Mouse (Mus musculus): ENCODE results near the gene Acsl4.

- TF ChIP-seq NRF1 (IDR thresholded peaks at IDR 0.05; ENCODE audit: low read depth, low read length) = no peak
- no peak for TF ChIP-seq POLR2A (IDR thresholded peaks at IDR 0.05; ENCODE audit: low read depth, low read length)
- TF ChIP-seq MYC (IDR thresholded peaks at IDR 0.05; ENCODE audit: low read depth, low read length) = no peak
- no peak for TF ChIP-seq EP300 (IDR thresholded peaks at IDR 0.05; ENCODE audit: low read length)
- no peak for TF ChIP-seq CTCF (conservative IDR thresholded peaks at IDR 0.05 in 1 of 2, IDR thresholded peaks at IDR 0.05 in 1 of 2; ENCODE audit: low read depth in 2 of 2, low read length in 2 of 2)
- TF ChIP-seq TCF12 (IDR thresholded peaks at IDR 0.05; ENCODE audit: low read depth, low read length) = no peak
- TF ChIP-seq MAFK (IDR thresholded peaks at IDR 0.05; ENCODE audit: insufficient replicate concordance, low read length) = no peak
- no peak for TF ChIP-seq BHLHE40 (IDR thresholded peaks at IDR 0.05; ENCODE audit: low read depth, low read length)
- no peak for TF ChIP-seq POLR2AphosphoS2 (IDR thresholded peaks at IDR 0.05; ENCODE audit: low read depth, low read length)
- no peak for TF ChIP-seq RAD21 (IDR thresholded peaks at IDR 0.05; ENCODE audit: low read depth, low read length)
Observed at GRCm38 (mm10) chrX:142403114-142403513, 12.8 kb upstream of the Acsl4 start.

Measured in CH12.LX (cell line).